Mouse (Mus musculus) heart, adult 2 months (tissue): ENCODE results near the gene Smim24.

Source experiments
- CTCF ChIP-seq: fragments of 200-600 bp; IDR thresholded peaks from 2 replicates; pipeline ENCODE4 v1.8.1; 2022; ENCODE audit warnings: antibody characterized with exemption, mild to moderate bottlenecking, moderate library complexity
- EP300 ChIP-seq: fragments of 200-500 bp; IDR thresholded peaks from 2 replicates; pipeline ENCODE4 v1.6.1; 2011; ENCODE audit warnings: low read depth, low read length, control low read depth; ENCODE audit not compliant: insufficient read depth
- POLR2A ChIP-seq: fragments of 200-500 bp; IDR thresholded peaks from 2 replicates; pipeline ENCODE4 v1.6.1; 2011; ENCODE audit warnings: mild to moderate bottlenecking, low read depth, low read length, control low read depth; ENCODE audit not compliant: insufficient read depth

DNA sequence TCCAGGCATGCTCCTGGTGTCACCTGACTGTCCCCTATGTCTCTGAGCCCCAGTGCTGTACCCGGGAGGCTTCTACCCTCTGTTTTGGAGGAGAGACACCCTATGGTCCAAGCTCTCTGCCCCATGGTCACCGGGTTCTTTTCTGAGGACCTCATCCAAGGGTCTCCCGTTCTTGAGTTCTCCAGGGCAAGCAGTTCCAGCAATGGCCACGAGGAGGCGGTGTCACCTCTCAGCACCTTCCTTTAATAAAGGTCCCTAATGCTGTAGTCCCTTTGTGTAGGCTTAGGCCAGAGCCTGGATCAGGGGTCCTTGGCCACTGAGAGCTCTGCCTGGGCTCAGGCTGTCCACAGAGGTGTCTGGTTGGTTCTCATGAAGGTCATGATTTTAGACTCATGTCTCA lies 2.3 kb downstream of the Smim24 start:
- TF ChIP-seq CTCF: peak; percentile 94
- TF ChIP-seq EP300: peak; percentile 79
- no peak for TF ChIP-seq POLR2A
